Mouse (Mus musculus): ENCODE results near the gene Eefsec.

The Eefsec gene

DNA sequence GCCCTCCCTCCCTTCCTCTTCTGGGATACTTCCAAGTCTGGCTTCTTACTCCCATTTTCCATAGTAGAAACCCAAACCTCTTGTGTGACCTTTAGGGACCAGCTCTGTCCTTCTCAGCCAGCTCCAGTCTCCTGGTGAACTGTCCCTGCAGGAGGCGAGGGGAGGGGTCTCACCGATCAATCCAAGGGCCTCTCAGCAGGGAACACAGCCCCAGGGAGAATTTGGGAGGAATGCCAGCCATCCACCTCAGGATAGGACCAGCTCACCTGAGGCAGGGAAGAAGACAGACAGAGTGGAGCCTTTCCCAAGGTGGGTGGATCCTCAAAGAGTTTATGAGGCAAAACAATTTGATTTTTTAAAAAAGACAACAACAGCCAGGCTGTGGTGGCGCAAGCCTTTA is 236.2 kb downstream of the Eefsec start:
- no peak for DNase-seq (ENCODE audit: low read depth, low spot score)

DNA sequence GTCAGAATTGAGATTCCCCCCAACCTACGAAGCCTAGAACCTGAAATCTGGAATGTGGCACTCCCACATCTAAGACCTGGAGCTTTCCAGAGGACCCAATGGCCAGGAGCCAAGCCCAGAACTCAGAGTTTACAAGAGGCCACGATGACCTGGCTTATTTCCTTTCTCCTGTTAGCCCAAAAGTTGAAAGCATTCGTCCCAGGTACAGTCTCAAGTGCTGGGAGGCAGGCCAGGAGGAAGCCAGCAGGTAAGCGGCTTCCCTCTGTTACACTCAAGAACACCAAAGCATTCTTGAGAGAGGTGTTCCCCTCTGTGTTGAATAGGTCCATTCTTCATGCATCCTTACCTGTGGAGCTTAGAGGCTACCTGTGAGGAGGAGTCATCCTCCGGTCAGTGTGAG is 236.9 kb downstream of the Eefsec start:
- no peak for DNase-seq (ENCODE audit: low read depth, low spot score)

DNA sequence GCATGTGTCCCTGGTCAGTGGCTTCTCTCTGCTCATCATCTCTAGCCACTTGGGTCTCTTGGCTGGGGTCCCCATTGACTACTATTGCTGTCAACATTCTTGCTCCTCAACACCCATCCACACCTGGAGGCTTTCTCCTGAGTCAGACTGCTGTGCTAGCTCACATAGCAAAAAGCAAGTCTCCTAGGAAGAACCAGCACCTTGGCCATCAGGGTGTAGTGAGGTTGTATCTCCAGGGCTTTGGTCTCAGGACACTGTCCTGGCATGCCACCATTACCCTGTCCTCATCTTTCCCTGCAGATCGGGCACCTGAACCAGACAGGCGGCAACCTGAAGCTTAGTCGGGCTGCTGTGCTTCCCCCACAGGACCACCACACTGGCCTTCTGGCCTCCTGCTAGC is 238.0 kb downstream of the Eefsec start:
- no peak for DNase-seq (ENCODE audit: low read depth, low spot score)

DNA sequence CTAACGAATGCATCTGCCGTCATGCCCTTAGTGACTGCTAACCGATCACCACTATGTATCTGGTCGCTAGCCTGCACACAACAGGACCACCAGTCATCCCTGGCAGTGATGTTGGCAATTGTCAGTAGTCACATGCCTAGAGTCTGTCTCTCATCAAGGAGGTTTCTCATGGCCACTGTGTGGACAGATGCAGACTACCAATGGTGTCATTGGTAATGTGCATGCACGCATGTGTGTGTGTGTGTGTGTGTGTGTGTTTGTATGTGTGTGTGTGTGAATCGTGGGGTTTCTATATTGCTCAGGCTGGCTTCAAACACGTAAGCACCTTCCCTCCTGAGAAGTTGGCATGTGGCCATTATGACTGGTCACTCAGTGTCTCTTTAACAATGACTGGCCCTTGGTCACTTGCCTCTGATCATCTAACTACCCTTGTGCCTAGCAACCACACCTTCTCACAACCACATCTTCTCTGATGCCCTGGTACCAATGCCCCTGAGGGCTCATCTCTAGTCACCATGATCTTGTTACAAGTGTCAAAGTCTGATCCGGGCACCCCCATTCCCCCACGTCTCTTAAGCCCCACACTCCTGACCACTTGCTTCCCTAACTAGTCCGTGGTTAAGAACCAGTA is 238.8 kb downstream of the Eefsec start:
- DNase-seq (ENCODE audit: low read depth, low spot score), result no peak

Data from retina, postnatal 7 days (tissue).